Mouse (Mus musculus) layer of hippocampus, postnatal 10 days (tissue): ENCODE data around the gene Glb1. TPM values are rescaled to one million over a fixed set of nuclear protein-coding genes. Genes with fewer than 3 reads are reported as not detected.
"Not testable (repeated sequence)": the region's sequence is repeated elsewhere in the genome, so short reads cannot be mapped to it uniquely, and the experiment has no call there.

Source experiments
- DNase-seq, 2 experiments: peaks; one replicate each; pipeline ENCODE4 v3.0.0; 2021; ENCODE audit warnings: low spot score in 2 of 2
- total RNA-seq, 2 experiments: library from RNA; stranded (reverse); gene quantifications; 2 replicates each; pipeline ENCODE4 v1.2.3; 2021

The Glb1 gene
- total RNA-seq, 2 experiments from 2014 or later, result 28.6 to 29.2 TPM

- DNase-seq, result not testable (repeated sequence)
Measured at GRCm38 (mm10) chr9:114394136-114394535, 6.7 kb upstream of the Glb1 start.

- no peak for DNase-seq
Measured at GRCm38 (mm10) chr9:114394677-114395076, 6.2 kb upstream of the Glb1 start.

- DNase-seq, result no peak
Measured at GRCm38 (mm10) chr9:114395258-114395657, 5.6 kb upstream of the Glb1 start.

- DNase-seq, result no peak
Measured at GRCm38 (mm10) chr9:114399680-114400079, 1.2 kb upstream of the Glb1 start.

GRCm38 (mm10) chr9:114400588-114400948, 308 bp upstream of the Glb1 start:
- no peak for DNase-seq

- DNase-seq, result no peak
Measured at GRCm38 (mm10) chr9:114401685-114402080, 807 bp downstream of the Glb1 start.

GRCm38 (mm10) chr9:114407676-114408075, 6.8 kb downstream of the Glb1 start:
- DNase-seq, result no peak

GRCm38 (mm10) chr9:114410313-114410862, 9.5 kb downstream of the Glb1 start:
- no peak for DNase-seq

GRCm38 (mm10) chr9:114411295-114411694, 10.4 kb downstream of the Glb1 start:
- DNase-seq, result no peak

- no peak for DNase-seq
Measured at GRCm38 (mm10) chr9:114412406-114412805, 11.5 kb downstream of the Glb1 start.

GRCm38 (mm10) chr9:114413866-114414265, 13.0 kb downstream of the Glb1 start:
- no peak for DNase-seq

- DNase-seq, result peak; percentile 49 to 60
Measured at GRCm38 (mm10) chr9:114415701-114416100, 14.8 kb downstream of the Glb1 start.

- DNase-seq, result no peak
Measured at GRCm38 (mm10) chr9:114416646-114417517, 16.0 kb downstream of the Glb1 start.

- DNase-seq, result peak in 1 of 2 experiments; percentile 30
Measured at GRCm38 (mm10) chr9:114418187-114418586, 17.3 kb downstream of the Glb1 start.

- DNase-seq, result no peak
Measured at GRCm38 (mm10) chr9:114420443-114420842, 19.6 kb downstream of the Glb1 start.

- no peak for DNase-seq
Measured at GRCm38 (mm10) chr9:114421045-114421444, 20.2 kb downstream of the Glb1 start.

- DNase-seq, result no peak
Measured at GRCm38 (mm10) chr9:114421797-114422196, 20.9 kb downstream of the Glb1 start.

GRCm38 (mm10) chr9:114425576-114425975, 24.7 kb downstream of the Glb1 start:
- no peak for DNase-seq

GRCm38 (mm10) chr9:114426201-114426600, 25.3 kb downstream of the Glb1 start:
- no peak for DNase-seq

- no peak for DNase-seq
Measured at GRCm38 (mm10) chr9:114427425-114427824, 26.5 kb downstream of the Glb1 start.

- DNase-seq, result no peak
Measured at GRCm38 (mm10) chr9:114428103-114428834, 27.4 kb downstream of the Glb1 start.

- no peak for DNase-seq
Measured at GRCm38 (mm10) chr9:114435668-114436067, 34.8 kb downstream of the Glb1 start.
